Mouse (Mus musculus): ENCODE data around the gene Olfm2. TPM values are rescaled to one million over a fixed set of nuclear protein-coding genes. Genes with fewer than 3 reads are reported as not detected.

The Olfm2 gene
- total RNA-seq (2023), result not detected

DNA sequence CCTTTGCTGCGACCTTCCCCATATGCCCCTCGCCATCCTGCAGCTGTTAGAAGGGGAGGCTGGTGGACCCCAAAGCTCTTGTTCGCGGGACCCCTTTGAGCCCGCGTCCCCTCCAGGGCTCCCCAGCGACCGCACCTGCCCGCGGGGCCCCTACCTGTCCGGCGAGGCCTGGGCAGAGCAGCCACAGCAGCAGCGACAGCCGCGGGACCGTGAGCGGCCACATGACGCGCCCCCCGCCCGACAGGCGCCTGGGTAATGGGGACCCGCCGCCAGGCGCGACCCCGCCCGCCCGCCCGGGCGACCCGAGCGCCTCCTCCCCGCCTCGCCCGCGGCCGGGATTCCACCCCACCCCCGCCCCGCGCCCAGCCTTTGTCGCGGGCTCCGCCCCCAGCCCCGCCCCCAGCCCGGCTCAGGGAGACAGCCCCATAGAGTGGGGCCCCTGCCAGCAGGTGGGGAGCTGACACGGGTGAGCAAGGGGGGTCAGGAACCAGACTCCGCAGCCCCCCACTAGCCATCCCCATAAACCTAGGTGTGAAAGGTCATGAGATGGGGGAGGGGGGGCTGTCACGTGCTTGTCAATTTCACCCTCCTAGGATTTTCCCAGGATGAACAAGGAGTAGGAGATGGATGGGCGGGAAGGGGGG is at the start of gene Olfm2:
Olfm2 (minus strand) TSS at position 333 of the 644 bp plus-strand sequence.

GRCm38 (mm10) chr9:20651602-20652259 is 94.4 kb downstream of the Olfm2 start, which contains the start of gene Pin1:
Pin1 (plus strand) TSS chr9:20652095.

GRCm38 (mm10) chr9:20644360-20645081 is 101.6 kb downstream of the Olfm2 start, which contains the start of gene Fbxl12:
Fbxl12 (minus strand) TSS chr9:20644767.

DNA sequence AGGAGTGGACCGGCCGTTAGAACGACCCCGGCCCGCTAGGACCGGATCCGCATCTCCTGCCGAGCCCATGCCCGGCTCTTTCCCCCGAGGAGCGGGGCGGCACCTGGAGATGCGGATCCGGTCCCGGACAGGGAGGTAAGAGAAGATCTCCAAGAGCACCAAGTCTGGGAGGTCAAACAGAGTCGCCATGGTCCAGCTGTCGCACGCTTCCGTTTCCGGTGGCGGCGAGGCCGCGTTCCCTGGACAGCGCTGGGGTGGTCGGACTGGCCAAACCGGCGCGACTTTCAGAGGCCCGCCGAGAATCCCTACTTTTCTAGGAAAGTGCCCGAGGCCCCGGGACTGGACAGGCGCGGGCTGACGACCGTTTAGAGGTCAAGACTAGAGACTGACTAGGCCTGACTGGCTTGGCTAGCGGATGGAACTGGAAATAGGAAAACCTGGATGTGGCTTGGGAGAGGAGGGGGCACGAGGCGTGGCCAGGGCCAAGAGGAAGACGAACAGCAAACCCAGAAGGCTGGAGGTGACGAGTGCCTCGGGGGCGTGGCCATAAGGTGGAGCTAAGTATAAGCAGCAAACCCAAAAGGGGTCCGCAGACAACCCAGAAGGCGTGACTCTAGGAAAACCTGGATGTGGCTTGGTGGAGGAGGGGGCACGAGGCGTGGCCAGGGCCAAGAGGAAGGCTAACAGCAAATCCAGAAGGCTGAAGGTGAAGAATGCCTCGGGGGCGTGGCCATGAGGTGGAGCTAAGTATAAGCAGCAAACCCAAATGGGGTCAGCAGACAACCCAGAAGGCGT is 103.9 kb downstream of the Olfm2 start, which contains the start of gene Ubl5:
Ubl5 (plus strand) TSS at position 778 of the 795 bp plus-strand sequence.

Other genes starting within 250 kb of the Olfm2 start
- 10 to 100 TPM; 15.9 to 16.2 TPM for gene Zfp266, start 224.9 kb downstream of the Olfm2 start, total RNA-seq (2023)
- gene Zfp846, start 165.1 kb downstream of the Olfm2 start, total RNA-seq (2023), result 1 to 10 TPM; 1.7 to 3.2 TPM
- 100 to 1,000 TPM; 321 to 327 TPM for gene Ubl5, start 103.5 kb downstream of the Olfm2 start, total RNA-seq (2023)
- 10 to 100 TPM; 18.3 to 21.1 TPM for gene Fbxl12, start 101.6 kb downstream of the Olfm2 start, total RNA-seq (2023)
- 1 to 10 TPM; 7.9 to 8.7 TPM for gene Pin1, start 94.3 kb downstream of the Olfm2 start, total RNA-seq (2023)
- under 1 TPM; 0.68 to 0.83 TPM for gene Col5a3, start 68.7 kb upstream of the Olfm2 start, total RNA-seq (2023)
- not detected for gene Rdh8, start 72.2 kb upstream of the Olfm2 start, total RNA-seq (2023)
- 1 to 10 TPM; 5.7 to 6.0 TPM for gene A230050P20Rik, start 122.3 kb upstream of the Olfm2 start, total RNA-seq (2023)
- under 1 TPM; 0.22 to 0.51 TPM for gene Angptl6, start 133.4 kb upstream of the Olfm2 start, total RNA-seq (2023)
- gene Ppan, start 141.8 kb upstream of the Olfm2 start, total RNA-seq (2023), result 10 to 100 TPM; 28.5 to 28.9 TPM
- gene Eif3g, start 152.3 kb upstream of the Olfm2 start, total RNA-seq (2023), result 10 to 100 TPM; 79.3 to 80.8 TPM
- gene Dnmt1, start 213.5 kb upstream of the Olfm2 start, total RNA-seq (2023), result 100 to 1,000 TPM; 115 to 127 TPM
- 10 to 100 TPM in 1 of 2 experiments, 1 to 10 TPM in 1; 9.1 to 14.7 TPM for gene S1pr2, start 230.4 kb upstream of the Olfm2 start, total RNA-seq (2023)